Mouse (Mus musculus) cerebellum, adult 9-10 months (tissue): ENCODE data around the gene Ccdc173.

Experiments
- DNase-seq: peaks from one replicate; pipeline ENCODE4 v3.0.0; 2022

Gene Ccdc173

GRCm38 (mm10) chr2:69788974-69789373, 401 bp downstream of the Ccdc173 start:
- DNase-seq, result no peak

GRCm38 (mm10) chr2:69778836-69779177, 10.6 kb downstream of the Ccdc173 start:
- DNase-seq, result no peak

- DNase-seq, result no peak
Observed at GRCm38 (mm10) chr2:69777985-69778835, 11.2 kb downstream of the Ccdc173 start.

GRCm38 (mm10) chr2:69773331-69773730, 16.0 kb downstream of the Ccdc173 start:
- DNase-seq, result no peak

GRCm38 (mm10) chr2:69764716-69765115, 24.7 kb downstream of the Ccdc173 start:
- no peak for DNase-seq

GRCm38 (mm10) chr2:69763340-69763739, 26.0 kb downstream of the Ccdc173 start:
- DNase-seq, result no peak

- DNase-seq, result no peak
Observed at GRCm38 (mm10) chr2:69760980-69761379, 28.4 kb downstream of the Ccdc173 start.

- DNase-seq, result no peak
Observed at GRCm38 (mm10) chr2:69745091-69745490, 44.3 kb downstream of the Ccdc173 start.

GRCm38 (mm10) chr2:69723519-69723825, 65.9 kb downstream of the Ccdc173 start:
- no peak for DNase-seq

GRCm38 (mm10) chr2:69722650-69723518, 66.5 kb downstream of the Ccdc173 start:
- peak; percentile 93 for DNase-seq

- DNase-seq, result no peak
Observed at GRCm38 (mm10) chr2:69722273-69722649, 67.1 kb downstream of the Ccdc173 start, which contains the start of gene Ppig. Gene Ppig, plus strand, starts transcription at chr2:69722545.

GRCm38 (mm10) chr2:69719121-69719520, 70.3 kb downstream of the Ccdc173 start:
- DNase-seq, result no peak

GRCm38 (mm10) chr2:69716483-69716882, 72.9 kb downstream of the Ccdc173 start:
- no peak for DNase-seq

- DNase-seq, result peak; percentile 58
Observed at GRCm38 (mm10) chr2:69714126-69714525, 75.2 kb downstream of the Ccdc173 start.

GRCm38 (mm10) chr2:69713626-69714014, 75.8 kb downstream of the Ccdc173 start:
- no peak for DNase-seq

- DNase-seq, result peak; percentile 95
Observed at GRCm38 (mm10) chr2:69712981-69713625, 76.3 kb downstream of the Ccdc173 start, which contains the start of gene Fastkd1. Gene Fastkd1, minus strand, starts transcription at chr2:69713516.

- DNase-seq, result peak; percentile 49
Observed at GRCm38 (mm10) chr2:69712171-69712570, 77.2 kb downstream of the Ccdc173 start.
